Mouse (Mus musculus): ENCODE data around the gene Pitpnb. TPM values are rescaled to one million over a fixed set of nuclear protein-coding genes. Genes with fewer than 3 reads are reported as not detected.

Pitpnb gene
- polyA plus RNA-seq, 1 experiment from 2014 or later, result 102 TPM

- no peak overlapping the region for H3K27ac ChIP-seq (ENCODE audit: low read depth, low read length)
- H3K9ac ChIP-seq (ENCODE audit: low read length), result no peak overlapping the region
- no peaks in the 10 kb centered on the region for H3K9me3 ChIP-seq (replicated peaks; ENCODE audit: control insufficient read depth, low read length)
- H3K27me3 ChIP-seq (replicated peaks; ENCODE audit: control insufficient read depth, insufficient read depth, low read length), result no peaks in the 10 kb centered on the region
- no peaks in the 10 kb centered on the region for H3K4me1 ChIP-seq (ENCODE audit: control insufficient read depth, insufficient read depth, low read length)
- no peak for ATAC-seq
- no peak overlapping the region for H3K4me3 ChIP-seq (ENCODE audit: low read depth, low read length)
- no peak for DNase-seq (ENCODE audit: low spot score)
- H3K36me3 ChIP-seq (ENCODE audit: control insufficient read depth, insufficient read depth, low read length), result no peaks in the 10 kb centered on the region
- WGBS, result 82% methylated on average over 7 of the region's 7 CpGs
- H3K4me2 ChIP-seq (ENCODE audit: low read length), result no peak overlapping the region
Measured at GRCm38 (mm10) chr5:111301736-111302135, 28.8 kb upstream of the Pitpnb start.

- no peak for ATAC-seq
- no peaks in the 10 kb centered on the region for H3K27me3 ChIP-seq (replicated peaks; ENCODE audit: control insufficient read depth, insufficient read depth, low read length)
- no peak overlapping the region for H3K9ac ChIP-seq (ENCODE audit: low read length)
- WGBS, result 84% methylated on average over 3 of the region's 3 CpGs
- DNase-seq (ENCODE audit: low spot score), result no peak
- H3K4me2 ChIP-seq (ENCODE audit: low read length), result no peak overlapping the region
- H3K9me3 ChIP-seq (replicated peaks; ENCODE audit: control insufficient read depth, low read length), result no peaks in the 10 kb centered on the region
- H3K4me3 ChIP-seq (ENCODE audit: low read depth, low read length), result no peak overlapping the region
- no peak overlapping the region for H3K27ac ChIP-seq (ENCODE audit: low read depth, low read length)
- no peaks in the 10 kb centered on the region for H3K36me3 ChIP-seq (ENCODE audit: control insufficient read depth, insufficient read depth, low read length)
- H3K4me1 ChIP-seq (ENCODE audit: control insufficient read depth, insufficient read depth, low read length), result no peaks in the 10 kb centered on the region
Measured at GRCm38 (mm10) chr5:111304730-111305129, 25.8 kb upstream of the Pitpnb start.

DNA sequence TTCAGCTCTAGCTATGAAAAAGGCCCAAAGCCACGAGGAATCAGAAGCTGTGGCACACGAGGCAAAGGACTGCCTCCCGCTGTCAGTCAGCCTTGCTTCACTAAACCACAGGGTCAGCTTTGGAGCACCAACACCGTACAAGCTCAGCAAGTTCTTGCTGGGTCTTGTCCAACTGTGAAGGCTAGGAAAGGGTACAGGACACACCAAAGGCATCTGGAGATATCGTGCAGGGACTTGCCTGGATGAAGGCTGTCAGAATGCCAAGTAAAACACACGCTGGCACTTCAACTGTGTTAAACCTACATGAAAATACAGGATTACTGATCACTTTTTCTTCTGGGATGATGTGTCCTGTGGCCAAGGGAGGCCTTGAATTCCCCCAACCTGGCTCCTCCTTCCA is 20.4 kb upstream of the Pitpnb start:
- 84% methylated on average over 6 of the region's 6 CpGs for WGBS

DNA sequence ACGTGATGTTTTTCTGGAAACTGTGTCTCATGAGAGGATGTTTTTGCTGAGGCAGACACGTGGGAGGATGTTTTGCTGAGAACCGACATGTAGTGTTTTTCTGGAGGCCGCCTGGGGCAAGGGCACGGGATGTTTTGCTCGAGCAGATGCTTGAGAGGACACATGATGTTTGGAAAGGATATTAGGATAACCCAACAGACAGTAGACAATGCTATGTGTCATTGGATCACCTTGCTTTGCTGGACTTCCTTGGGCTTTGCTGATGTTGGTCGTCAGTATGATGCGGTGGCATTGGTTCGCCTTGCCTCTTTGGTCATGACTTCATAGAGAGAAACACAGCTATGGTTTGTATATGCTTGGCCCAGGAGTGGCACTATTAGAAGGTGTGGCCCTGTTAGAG is 16.7 kb upstream of the Pitpnb start:
- H3K36me3 ChIP-seq (ENCODE audit: control insufficient read depth, insufficient read depth, low read length), result no peaks in the 10 kb centered on the region
- no peak overlapping the region for H3K4me3 ChIP-seq (ENCODE audit: low read depth, low read length)
- H3K4me1 ChIP-seq (ENCODE audit: control insufficient read depth, insufficient read depth, low read length), result no peaks in the 10 kb centered on the region
- no peaks in the 10 kb centered on the region for H3K9me3 ChIP-seq (replicated peaks; ENCODE audit: control insufficient read depth, low read length)
- ATAC-seq, result no peak
- DNase-seq (ENCODE audit: low spot score), result no peak
- 91% methylated on average over 9 of the region's 9 CpGs for WGBS
- no peak overlapping the region for H3K4me2 ChIP-seq (ENCODE audit: low read length)
- no peak overlapping the region for H3K27ac ChIP-seq (ENCODE audit: low read depth, low read length)
- H3K27me3 ChIP-seq (replicated peaks; ENCODE audit: control insufficient read depth, insufficient read depth, low read length), result no peaks in the 10 kb centered on the region
- no peak overlapping the region for H3K9ac ChIP-seq (ENCODE audit: low read length)

More for the DNA sequence above, 20.4 kb upstream of the Pitpnb start:
- Histone ChIP-seq H3K4me1 (ENCODE audit: control insufficient read depth, insufficient read depth, low read length) (no peaks in the 10 kb centered on the region), H3K27ac (ENCODE audit: low read depth, low read length) (no peak overlapping the region), H3K9me3 (replicated peaks; ENCODE audit: control insufficient read depth, low read length) (no peaks in the 10 kb centered on the region), H3K9ac (ENCODE audit: low read length) (no peak overlapping the region), H3K4me3 (ENCODE audit: low read depth, low read length) (no peak overlapping the region), H3K36me3 (ENCODE audit: control insufficient read depth, insufficient read depth, low read length) (no peaks in the 10 kb centered on the region), H3K4me2 (ENCODE audit: low read length) (no peak overlapping the region), H3K27me3 (replicated peaks; ENCODE audit: control insufficient read depth, insufficient read depth, low read length) (no peaks in the 10 kb centered on the region)
- no peak for DNase-seq (ENCODE audit: low spot score)
- no peak for ATAC-seq

GRCm38 (mm10) chr5:111315061-111315460 is 15.5 kb upstream of the Pitpnb start:
- Histone ChIP-seq H3K27ac (ENCODE audit: low read depth, low read length) (no peak overlapping the region), H3K9me3 (replicated peaks; ENCODE audit: control insufficient read depth, low read length) (no peaks in the 10 kb centered on the region), H3K9ac (ENCODE audit: low read length) (no peak overlapping the region), H3K4me3 (ENCODE audit: low read depth, low read length) (no peak overlapping the region), H3K36me3 (ENCODE audit: control insufficient read depth, insufficient read depth, low read length) (no peaks in the 10 kb centered on the region), H3K4me2 (ENCODE audit: low read length) (no peak overlapping the region), H3K4me1 (ENCODE audit: control insufficient read depth, insufficient read depth, low read length) (no peaks in the 10 kb centered on the region), H3K27me3 (replicated peaks; ENCODE audit: control insufficient read depth, insufficient read depth, low read length) (no peaks in the 10 kb centered on the region)
- WGBS, result 89% methylated on average over 6 of the region's 6 CpGs
- DNase-seq (ENCODE audit: low spot score) (no peak), ATAC-seq (no peak)

- Histone ChIP-seq H3K9ac (ENCODE audit: low read length) (no peak overlapping the region), H3K27me3 (replicated peaks; ENCODE audit: control insufficient read depth, insufficient read depth, low read length) (no peaks in the 10 kb centered on the region), H3K4me2 (ENCODE audit: low read length) (no peak overlapping the region), H3K27ac (ENCODE audit: low read depth, low read length) (no peak overlapping the region), H3K9me3 (replicated peaks; ENCODE audit: control insufficient read depth, low read length) (no peaks in the 10 kb centered on the region), H3K4me1 (ENCODE audit: control insufficient read depth, insufficient read depth, low read length) (no peaks in the 10 kb centered on the region), H3K4me3 (ENCODE audit: low read depth, low read length) (no peak overlapping the region), H3K36me3 (ENCODE audit: control insufficient read depth, insufficient read depth, low read length) (no peaks in the 10 kb centered on the region)
- 69% methylated on average over 3 of the region's 3 CpGs for WGBS
- DNase-seq (ENCODE audit: low spot score), result no peak
- ATAC-seq, result no peak
Measured at GRCm38 (mm10) chr5:111317526-111317925, 13.0 kb upstream of the Pitpnb start.

DNA sequence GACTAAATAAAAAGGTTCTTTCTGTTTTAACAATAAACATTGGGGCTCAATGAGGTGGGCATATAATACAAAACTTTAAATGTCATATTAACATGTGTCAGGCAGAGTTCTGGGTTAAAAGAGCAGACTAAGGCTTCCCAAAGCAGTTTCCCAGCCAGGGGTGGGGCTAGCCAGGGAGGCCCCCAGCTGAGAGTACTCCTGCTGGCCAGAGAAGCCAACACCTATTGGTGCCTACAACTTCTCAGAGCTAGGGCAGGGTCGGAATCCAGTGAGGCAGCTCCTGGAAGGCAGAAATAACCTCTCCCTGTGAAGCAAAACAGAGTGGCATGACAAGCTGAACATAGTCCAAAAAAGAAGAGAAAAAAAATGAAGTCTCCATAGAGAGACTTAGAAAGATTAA is 11.6 kb upstream of the Pitpnb start:
- 61% methylated on average over 1 of the region's 1 CpGs for WGBS
- ATAC-seq (no peak), DNase-seq (ENCODE audit: low spot score) (no peak)
- H3K9me3 ChIP-seq (replicated peaks; ENCODE audit: control insufficient read depth, low read length), result no peaks in the 10 kb centered on the region
- no peaks in the 10 kb centered on the region for H3K4me1 ChIP-seq (ENCODE audit: control insufficient read depth, insufficient read depth, low read length)
- no peak overlapping the region for H3K4me3 ChIP-seq (ENCODE audit: low read depth, low read length)
- H3K9ac ChIP-seq (ENCODE audit: low read length), result no peak overlapping the region
- no peaks in the 10 kb centered on the region for H3K36me3 ChIP-seq (ENCODE audit: control insufficient read depth, insufficient read depth, low read length)
- H3K27me3 ChIP-seq (replicated peaks; ENCODE audit: control insufficient read depth, insufficient read depth, low read length), result no peaks in the 10 kb centered on the region
- H3K27ac ChIP-seq (ENCODE audit: low read depth, low read length), result no peak overlapping the region
- H3K4me2 ChIP-seq (ENCODE audit: low read length), result no peak overlapping the region

- 15% methylated on average over 1 of the region's 1 CpGs for WGBS
- Histone ChIP-seq H3K4me3 (ENCODE audit: low read depth, low read length) (no peak overlapping the region), H3K27me3 (replicated peaks; ENCODE audit: control insufficient read depth, insufficient read depth, low read length) (no peaks in the 10 kb centered on the region), H3K9me3 (replicated peaks; ENCODE audit: control insufficient read depth, low read length) (no peaks in the 10 kb centered on the region), H3K27ac (ENCODE audit: low read depth, low read length) (no peak overlapping the region), H3K4me2 (ENCODE audit: low read length) (no peak overlapping the region), H3K4me1 (ENCODE audit: control insufficient read depth, insufficient read depth, low read length) (peaks cover 4% of the 10 kb centered on the region; the same call in 1 of the 2 replicates), H3K9ac (ENCODE audit: low read length) (no peak overlapping the region), H3K36me3 (ENCODE audit: control insufficient read depth, insufficient read depth, low read length) (no peaks in the 10 kb centered on the region)
- DNase-seq (ENCODE audit: low spot score) (no peak), ATAC-seq (no peak)
Measured at GRCm38 (mm10) chr5:111325813-111326212, 4.8 kb upstream of the Pitpnb start.

- Histone ChIP-seq H3K27me3 (replicated peaks; ENCODE audit: control insufficient read depth, insufficient read depth, low read length) (no peaks in the 10 kb centered on the region), H3K9ac (ENCODE audit: low read length) (no peak overlapping the region), H3K4me1 (ENCODE audit: control insufficient read depth, insufficient read depth, low read length) (peaks cover 14% of the 10 kb centered on the region), H3K27ac (ENCODE audit: low read depth, low read length) (no peak overlapping the region), H3K36me3 (ENCODE audit: control insufficient read depth, insufficient read depth, low read length) (no peaks in the 10 kb centered on the region), H3K4me2 (ENCODE audit: low read length) (no peak overlapping the region), H3K4me3 (ENCODE audit: low read depth, low read length) (no peak overlapping the region), H3K9me3 (replicated peaks; ENCODE audit: control insufficient read depth, low read length) (no peaks in the 10 kb centered on the region)
- 89% methylated on average over 7 of the region's 7 CpGs for WGBS
- DNase-seq (ENCODE audit: low spot score), result no peak
- no peak for ATAC-seq
Measured at GRCm38 (mm10) chr5:111327420-111327819, 3.1 kb upstream of the Pitpnb start.
